Mouse (Mus musculus) myocyte (in vitro differentiated cells): ENCODE measurements around the gene Iffo2. TPM values are rescaled to one million over a fixed set of nuclear protein-coding genes. Genes with fewer than 3 reads are reported as not detected.

Experiments
- H3K27me3 ChIP-seq: one replicate; pipeline ENCODE4 v1.6.1; 2011; ENCODE audit not compliant: control insufficient read depth, insufficient read depth, insufficient read length
- H3K36me3 ChIP-seq: one replicate; pipeline ENCODE4 v1.6.1; 2011; ENCODE audit not compliant: control insufficient read depth, insufficient read depth
- H3K4me2 ChIP-seq: one replicate; pipeline ENCODE4 v1.6.1; 2011; ENCODE audit warnings: low read depth, control low read depth
- H3K4me3 ChIP-seq: one replicate; pipeline ENCODE4 v1.5.1; 2011; ENCODE audit warnings: mild to moderate bottlenecking, control low read depth, moderate library complexity
- H3K79me2 ChIP-seq: one replicate; pipeline ENCODE4 v1.6.1; 2011; ENCODE audit not compliant: control insufficient read depth, insufficient read depth
- H3ac ChIP-seq: one replicate; pipeline ENCODE4 v1.6.1; 2011; ENCODE audit not compliant: control insufficient read depth, insufficient read length
- CEBPB ChIP-seq: IDR thresholded peaks from 2 replicates; pipeline ENCODE4 v1.6.1; 2011; ENCODE audit warnings: mild to moderate bottlenecking, moderate library complexity; ENCODE audit not compliant: poor library complexity, insufficient read depth, severe bottlenecking
- E2F4 ChIP-seq: IDR thresholded peaks from one replicate; pipeline ENCODE4 v1.6.1; 2011; ENCODE audit warnings: mild to moderate bottlenecking, control low read depth, moderate library complexity; ENCODE audit not compliant: insufficient read depth
- MAX ChIP-seq: IDR thresholded peaks from one replicate; pipeline ENCODE4 v1.6.1; 2011; ENCODE audit warnings: low read depth, mild to moderate bottlenecking, control low read depth
- MYOD1 ChIP-seq, 3 experiments: IDR thresholded peaks; one replicate each; pipeline ENCODE4 v1.6.1; 2011; ENCODE audit warnings: control low read depth in 2 of 3, low read depth in 2 of 3, mild to moderate bottlenecking in 2 of 3, moderate library complexity in 1 of 3; ENCODE audit not compliant: insufficient read length in 2 of 3, control insufficient read depth in 1 of 3
- MYOG ChIP-seq, 3 experiments: IDR thresholded peaks; one replicate each; pipeline ENCODE4 v1.6.1; 2011; ENCODE audit warnings: control low read depth in 2 of 3, low read depth in 2 of 3, mild to moderate bottlenecking in 2 of 3; ENCODE audit not compliant: insufficient read length in 2 of 3, control insufficient read depth in 1 of 3, insufficient read depth in 1 of 3
- POLR2A ChIP-seq: IDR thresholded peaks from one replicate; pipeline ENCODE4 v1.6.1; 2011; ENCODE audit warnings: low read depth, mild to moderate bottlenecking, control low read depth, moderate library complexity; ENCODE audit not compliant: insufficient read length
- POLR2AphosphoS2 ChIP-seq: IDR thresholded peaks from one replicate; pipeline ENCODE4 v1.6.1; 2011; ENCODE audit warnings: low read depth, control low read depth; ENCODE audit not compliant: insufficient read length
- REST ChIP-seq: IDR thresholded peaks from one replicate; pipeline ENCODE4 v1.6.1; 2011; ENCODE audit warnings: mild to moderate bottlenecking, control low read depth, moderate library complexity; ENCODE audit not compliant: insufficient read depth, insufficient read length
- SRF ChIP-seq: IDR thresholded peaks from one replicate; pipeline ENCODE4 v1.6.1; 2011; ENCODE audit warnings: low read depth; ENCODE audit not compliant: control insufficient read depth, insufficient read length
- TCF12 ChIP-seq: IDR thresholded peaks from one replicate; pipeline ENCODE4 v1.6.1; 2011; ENCODE audit warnings: mild to moderate bottlenecking, control low read depth; ENCODE audit not compliant: poor library complexity, insufficient read depth, severe bottlenecking
- TCF3 ChIP-seq: IDR thresholded peaks from one replicate; pipeline ENCODE4 v1.6.1; 2011; ENCODE audit warnings: low read depth, control low read depth; ENCODE audit not compliant: insufficient read length
- USF1 ChIP-seq: IDR thresholded peaks from one replicate; pipeline ENCODE4 v1.6.1; 2011; ENCODE audit warnings: low read depth, mild to moderate bottlenecking, control low read depth, moderate library complexity
- polyA plus RNA-seq: library from polyadenylated mRNA; unstranded; fragments of >200 nt; fragmentation: generic; extraction: Trizol; gene quantifications from one replicate; pipeline ENCODE4 v1.2.1, GENCODE M21; 2012; ENCODE audit warnings: missing spikeins

The Iffo2 gene
- polyA plus RNA-seq, 1 experiment: 12.1 TPM

GRCm38 (mm10) chr4:139493227-139494025 lies 36.9 kb upstream of the Iffo2 start:
- TF ChIP-seq REST: no peak
- no peak for TF ChIP-seq TCF12
- TF ChIP-seq TCF3: no peak
- TF ChIP-seq E2F4: no peak
- peak in 1 of 3 experiments; percentile 66 for TF ChIP-seq MYOG (IDR thresholded peaks at IDR 0.05; ENCODE audit: control insufficient read depth in 1 of 3, insufficient read depth in 1 of 3, insufficient read length in 2 of 3, low read depth in 2 of 3)
- no peak for TF ChIP-seq USF1
- peak in 1 of 3 experiments; percentile 40 for TF ChIP-seq MYOD1 (IDR thresholded peaks at IDR 0.05; ENCODE audit: control insufficient read depth in 1 of 3, insufficient read length in 2 of 3, low read depth in 2 of 3)
- TF ChIP-seq SRF: no peak
- TF ChIP-seq MAX: no peak
- peak; percentile 64 for TF ChIP-seq POLR2AphosphoS2
- no peak for TF ChIP-seq POLR2A
- no peak for TF ChIP-seq CEBPB
- Histone ChIP-seq H3K36me3 (peaks cover 11% of the 10 kb centered on the region), H3K27me3 (no peaks in the 10 kb centered on the region), H3K79me2 (no peaks in the 10 kb centered on the region), H3K4me3 (no peak overlapping the region), H3K4me2 (no peak overlapping the region), H3ac (no peak overlapping the region)

GRCm38 (mm10) chr4:139500814-139501213 lies 29.5 kb upstream of the Iffo2 start:
- H3ac ChIP-seq: no peak overlapping the region
- H3K36me3 ChIP-seq: no peaks in the 10 kb centered on the region
- H3K79me2 ChIP-seq: no peaks in the 10 kb centered on the region
- H3K27me3 ChIP-seq: no peaks in the 10 kb centered on the region
- TF ChIP-seq MYOD1 (IDR thresholded peaks at IDR 0.05; ENCODE audit: control insufficient read depth in 1 of 3, insufficient read length in 2 of 3, low read depth in 2 of 3) (peak in 2 of 3 experiments; percentile 40 to 70), MYOG (IDR thresholded peaks at IDR 0.05; ENCODE audit: control insufficient read depth in 1 of 3, insufficient read depth in 1 of 3, insufficient read length in 2 of 3, low read depth in 2 of 3) (peak; percentile 36 to 90 (median 57)), REST (no peak), USF1 (no peak), TCF12 (no peak), TCF3 (no peak), E2F4 (no peak)
- H3K4me3 ChIP-seq: no peak overlapping the region
- peak overlapping the region; percentile 32 for H3K4me2 ChIP-seq

GRCm38 (mm10) chr4:139501702-139502101 lies 28.6 kb upstream of the Iffo2 start:
- H3K79me2 ChIP-seq: no peaks in the 10 kb centered on the region
- TF ChIP-seq E2F4 (no peak), MYOG (IDR thresholded peaks at IDR 0.05; ENCODE audit: control insufficient read depth in 1 of 3, insufficient read depth in 1 of 3, insufficient read length in 2 of 3, low read depth in 2 of 3) (no peak), USF1 (no peak), REST (no peak), POLR2A (no peak), MAX (no peak), TCF3 (no peak), SRF (no peak), MYOD1 (IDR thresholded peaks at IDR 0.05; ENCODE audit: control insufficient read depth in 1 of 3, insufficient read length in 2 of 3, low read depth in 2 of 3) (no peak), TCF12 (no peak), POLR2AphosphoS2 (no peak), CEBPB (no peak)
- H3K4me2 ChIP-seq: no peak overlapping the region
- no peak overlapping the region for H3ac ChIP-seq
- no peaks in the 10 kb centered on the region for H3K27me3 ChIP-seq
- H3K36me3 ChIP-seq: no peaks in the 10 kb centered on the region
- H3K4me3 ChIP-seq: no peak overlapping the region

DNA sequence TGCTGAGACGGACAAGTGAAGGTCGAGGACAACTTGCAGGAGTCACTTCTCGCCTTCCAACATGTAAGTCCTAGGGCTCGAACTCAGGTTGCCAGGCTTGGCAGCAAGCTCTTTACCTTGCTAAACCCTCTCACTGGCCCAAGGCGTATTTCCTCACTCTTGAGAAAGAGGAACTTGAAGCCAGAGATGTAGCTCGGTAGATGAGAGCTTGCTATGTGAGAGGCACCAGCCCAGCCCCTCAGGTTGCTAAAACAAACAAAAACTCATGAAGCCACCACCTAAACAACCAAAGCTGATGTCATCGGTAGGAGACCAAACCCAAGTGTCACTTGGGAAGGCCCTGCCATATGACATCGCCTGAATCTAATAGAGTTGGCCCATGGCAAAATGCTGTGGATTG lies 26.4 kb upstream of the Iffo2 start:
- Histone ChIP-seq H3K4me3 (no peak overlapping the region), H3K36me3 (no peaks in the 10 kb centered on the region), H3K4me2 (no peak overlapping the region), H3K27me3 (no peaks in the 10 kb centered on the region), H3K79me2 (no peaks in the 10 kb centered on the region), H3ac (no peak overlapping the region)
- no peak for TF ChIP-seq TCF12
- TF ChIP-seq TCF3: no peak
- no peak for TF ChIP-seq MYOG (IDR thresholded peaks at IDR 0.05; ENCODE audit: control insufficient read depth in 1 of 3, insufficient read depth in 1 of 3, insufficient read length in 2 of 3, low read depth in 2 of 3)
- no peak for TF ChIP-seq POLR2A
- no peak for TF ChIP-seq USF1
- TF ChIP-seq POLR2AphosphoS2: no peak
- no peak for TF ChIP-seq MAX
- no peak for TF ChIP-seq CEBPB
- no peak for TF ChIP-seq E2F4
- TF ChIP-seq SRF: no peak
- TF ChIP-seq REST: no peak

- TF ChIP-seq CEBPB (no peak), SRF (no peak), MYOD1 (IDR thresholded peaks at IDR 0.05; ENCODE audit: control insufficient read depth in 1 of 3, insufficient read length in 2 of 3, low read depth in 2 of 3) (no peak), E2F4 (no peak), POLR2AphosphoS2 (no peak), MYOG (IDR thresholded peaks at IDR 0.05; ENCODE audit: control insufficient read depth in 1 of 3, insufficient read depth in 1 of 3, insufficient read length in 2 of 3, low read depth in 2 of 3) (no peak), POLR2A (no peak), TCF12 (no peak), MAX (no peak), USF1 (no peak), REST (no peak), TCF3 (no peak)
- Histone ChIP-seq H3K4me2 (no peak overlapping the region), H3K27me3 (no peaks in the 10 kb centered on the region), H3K4me3 (no peak overlapping the region), H3ac (no peak overlapping the region), H3K36me3 (no peaks in the 10 kb centered on the region), H3K79me2 (no peaks in the 10 kb centered on the region)
Measured at GRCm38 (mm10) chr4:139505716-139506115, 24.6 kb upstream of the Iffo2 start.
